Comparison of ENCODE assay signal across 20 mouse cellular contexts in the genomic region with DNA sequence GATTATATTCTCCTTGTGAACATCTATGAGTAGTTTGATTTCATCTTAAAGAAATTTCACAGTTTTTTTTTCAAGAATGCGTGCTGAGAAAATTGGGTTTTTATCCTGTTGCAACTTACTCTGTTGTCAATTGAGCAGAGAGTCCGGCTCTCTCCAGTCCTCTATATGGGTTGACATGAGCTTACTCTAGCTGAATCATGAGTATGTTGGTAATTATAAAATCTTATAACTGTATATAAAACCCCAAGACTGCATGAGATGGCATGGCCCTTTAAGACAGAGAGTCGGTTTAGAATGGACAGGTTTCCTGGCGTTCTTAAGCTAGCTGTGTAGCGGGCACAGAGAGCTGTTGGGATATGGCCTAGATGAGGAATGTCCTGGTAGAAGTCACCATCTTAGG. TPM values are rescaled to one million over a fixed set of nuclear protein-coding genes. Genes with fewer than 3 reads are reported as not detected.
"Had no signal": no experiment of that assay in that cellular context is flagged by ENCODE, and none has a peak within 500 bp of the region (broad histone marks: within the 10 kb centered on the region; RNA-seq: fewer than 3 reads in every experiment).

Tcp10a (plus strand) TSS at position 301 of the 400 bp plus-strand sequence.

RNA-seq across cellular contexts. Expression of gene Tcp10a, which starts in this region (rescaled TPM):
- polyA plus RNA-seq: heart, embryonic 12.5 days; heart, embryonic 15.5 days; heart, embryonic 16.5 days; hindbrain, embryonic 10.5 days; hindbrain, embryonic 11.5 days; hindbrain, embryonic 12.5 days; hindbrain, embryonic 13.5 days; hindbrain, embryonic 14.5 days; hindbrain, embryonic 15.5 days; inflammation-experienced regulatory T-cells, adult 6 months; intestine, embryonic 14.5 days; intestine, embryonic 15.5 days; intestine, embryonic 16.5 days; intestine, postnatal 0 days; kidney, adult 2 months; kidney, embryonic 14.5 days; kidney, embryonic 15.5 days; kidney, embryonic 16.5 days; kidney, postnatal 0 days; large intestine, adult 2 months had no signal
